Mouse (Mus musculus) WW6 (cell line): ENCODE results near the gene Slc17a9.
A peak's percentile ranks its signal among the peaks of the same experiment; 100 is the strongest.

ENCODE experiments used
- DNase-seq: peaks from one replicate; pipeline ENCODE4 v3.0.0-alpha.2; 2013; ENCODE audit warnings: low read depth, low spot score

Gene Slc17a9

GRCm38 (mm10) chr2:180724585-180725413 is at the start of gene Slc17a9:
Gene Slc17a9 (plus strand): TSS chr2:180725263.
- no peak for DNase-seq

DNA sequence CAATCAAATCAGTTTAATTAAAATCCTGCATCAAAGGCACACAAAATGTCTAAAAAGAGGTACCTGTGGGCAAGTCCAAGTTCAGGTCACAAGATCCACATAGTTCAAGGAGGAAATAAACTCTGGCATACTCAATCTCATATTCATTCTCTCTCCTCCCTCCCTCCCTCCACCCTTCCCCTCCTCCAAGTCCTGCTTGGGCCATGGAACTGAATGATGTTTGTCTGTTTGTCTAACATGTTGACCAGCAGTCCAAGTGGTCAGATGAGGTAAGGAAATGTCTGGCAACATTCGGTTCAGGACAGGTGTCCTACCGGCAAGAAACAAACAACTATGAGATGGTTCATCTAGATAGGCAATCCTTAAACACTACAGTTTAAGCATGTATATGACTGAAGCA is 48.4 kb upstream of the Slc17a9 start:
- no peak for DNase-seq

GRCm38 (mm10) chr2:180678609-180679140 is 46.4 kb upstream of the Slc17a9 start:
- peak; percentile 50 for DNase-seq

DNA sequence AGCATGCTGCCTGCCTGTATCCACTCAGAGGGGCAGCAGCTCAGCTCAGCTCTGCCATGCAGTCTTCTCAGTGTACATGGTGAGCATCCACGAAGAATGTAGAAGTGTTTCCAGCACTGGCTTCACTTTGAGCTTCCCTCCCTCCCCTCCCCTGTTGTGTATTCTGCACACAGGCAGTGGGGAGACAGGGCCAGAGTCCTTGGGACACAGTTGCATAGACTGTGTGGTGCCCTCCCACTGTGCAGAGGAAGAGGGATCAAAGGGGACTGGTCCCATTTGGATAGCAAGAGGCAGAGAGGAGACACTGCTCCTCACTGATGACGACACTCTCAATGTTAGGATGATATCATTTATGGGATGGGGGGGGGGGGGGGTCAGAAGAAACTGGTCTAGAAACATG is 43.8 kb upstream of the Slc17a9 start:
- DNase-seq: no peak

GRCm38 (mm10) chr2:180683524-180683923 is 41.5 kb upstream of the Slc17a9 start:
- no peak for DNase-seq

GRCm38 (mm10) chr2:180684031-180684430 is 41.0 kb upstream of the Slc17a9 start:
- DNase-seq: no peak

GRCm38 (mm10) chr2:180689841-180690240 is 35.2 kb upstream of the Slc17a9 start:
- no peak for DNase-seq

- no peak for DNase-seq
Measured at GRCm38 (mm10) chr2:180692630-180693029, 32.4 kb upstream of the Slc17a9 start.

DNA sequence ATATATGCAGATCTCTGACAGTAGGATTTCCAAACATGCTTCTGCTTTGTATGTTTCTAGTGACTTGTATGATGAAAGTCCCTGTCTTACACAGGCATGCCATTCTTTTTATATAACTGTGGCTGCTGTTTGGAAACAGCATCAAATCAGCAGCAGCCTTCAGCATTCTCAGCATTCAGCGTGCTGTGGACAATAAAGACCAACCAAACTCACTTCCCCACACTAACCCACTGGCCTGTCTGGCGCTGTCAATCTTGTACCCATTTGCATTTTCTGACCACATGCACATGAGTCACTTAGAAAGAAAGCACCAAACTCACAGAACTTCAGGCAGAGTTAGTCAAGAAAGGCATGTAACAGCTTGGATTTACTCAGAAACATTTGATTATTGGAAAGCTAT is 29.9 kb upstream of the Slc17a9 start:
- DNase-seq: no peak

- DNase-seq: no peak
Measured at GRCm38 (mm10) chr2:180700457-180700856, 24.6 kb upstream of the Slc17a9 start.

GRCm38 (mm10) chr2:180701053-180701766 is 23.9 kb upstream of the Slc17a9 start:
- DNase-seq: no peak

DNA sequence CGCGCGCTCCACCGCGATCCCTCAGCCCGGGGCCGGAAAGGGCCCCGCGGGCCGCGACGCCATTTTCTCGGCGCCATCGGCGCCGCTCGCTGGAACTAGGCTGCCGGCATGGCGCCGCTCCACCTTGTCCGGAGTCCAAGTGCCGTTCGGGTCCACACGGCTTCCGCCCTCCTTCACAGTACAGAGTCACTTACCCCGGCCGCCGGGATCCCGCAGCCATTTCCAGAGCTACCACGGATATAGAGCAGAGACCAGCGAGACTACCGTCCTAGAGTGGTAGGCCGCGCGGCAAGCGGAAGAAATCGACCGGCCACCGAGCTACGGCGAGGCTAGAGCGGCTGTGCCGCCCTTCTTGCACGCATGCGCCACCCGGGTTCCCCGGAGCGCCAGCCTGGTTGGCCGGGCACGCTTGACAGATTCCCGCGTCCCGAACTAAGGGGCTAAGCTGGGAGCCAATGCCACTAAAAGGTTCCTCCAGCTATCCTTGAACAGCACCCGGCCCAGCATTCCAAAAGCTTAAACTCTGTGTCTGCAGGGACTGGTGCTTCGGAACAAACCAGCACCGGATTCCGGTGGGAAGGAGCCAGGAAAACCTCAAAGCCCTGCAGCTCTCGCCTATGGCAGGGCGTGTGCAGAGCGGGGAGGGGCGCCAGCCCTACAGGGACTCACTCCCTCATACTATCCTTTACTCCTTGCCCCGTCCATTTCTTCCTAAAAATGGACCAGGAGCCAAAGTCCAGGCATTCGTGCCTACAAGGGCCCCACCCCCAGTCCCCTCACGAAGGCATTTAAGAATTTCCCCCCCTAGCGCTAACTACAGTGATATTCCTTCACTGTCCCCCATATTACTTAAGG is 23.1 kb upstream of the Slc17a9 start:
- DNase-seq: no peak

GRCm38 (mm10) chr2:180702701-180703149 is 22.3 kb upstream of the Slc17a9 start:
- no peak for DNase-seq

DNA sequence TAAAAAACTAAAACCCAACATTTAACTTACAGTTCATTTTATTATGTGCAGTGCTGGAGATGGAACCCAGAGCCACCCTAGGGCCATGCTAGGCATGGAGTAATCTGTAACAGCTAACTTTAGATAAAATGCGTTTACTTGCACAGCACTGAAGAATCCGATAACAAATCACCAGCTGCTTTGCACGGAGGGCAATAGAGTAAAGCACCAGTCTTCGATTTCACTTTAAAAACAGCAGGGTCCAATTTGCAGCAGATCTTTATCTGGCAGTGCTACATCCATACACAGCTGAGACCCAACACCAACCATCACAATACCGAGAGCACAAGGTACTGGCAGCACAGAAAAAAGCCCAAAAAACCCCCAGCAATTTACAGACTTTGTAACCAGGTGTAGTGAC is 21.9 kb upstream of the Slc17a9 start:
- DNase-seq: no peak

GRCm38 (mm10) chr2:180703645-180704359 is 21.3 kb upstream of the Slc17a9 start:
- DNase-seq: no peak

GRCm38 (mm10) chr2:180704591-180704990 is 20.5 kb upstream of the Slc17a9 start:
- DNase-seq: no peak

DNA sequence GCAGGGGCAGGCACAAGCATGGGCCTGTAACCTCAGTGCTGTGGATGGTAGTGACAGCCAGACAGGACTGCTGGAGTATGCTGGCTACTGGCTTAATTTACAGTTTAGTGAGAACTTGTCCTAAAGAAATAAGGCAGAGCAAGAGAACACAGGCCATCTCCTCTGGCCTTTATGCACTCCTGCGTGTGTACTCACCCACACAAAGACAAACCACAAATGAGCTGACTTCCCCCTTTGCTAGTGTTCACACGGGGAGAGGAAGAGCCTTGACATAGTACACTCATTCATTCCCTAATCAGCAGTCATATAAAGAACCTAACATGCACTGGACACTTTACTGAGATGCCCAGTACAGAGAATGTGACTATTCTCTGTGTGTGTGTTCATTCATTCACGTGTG is 20.0 kb upstream of the Slc17a9 start:
- DNase-seq: no peak

DNA sequence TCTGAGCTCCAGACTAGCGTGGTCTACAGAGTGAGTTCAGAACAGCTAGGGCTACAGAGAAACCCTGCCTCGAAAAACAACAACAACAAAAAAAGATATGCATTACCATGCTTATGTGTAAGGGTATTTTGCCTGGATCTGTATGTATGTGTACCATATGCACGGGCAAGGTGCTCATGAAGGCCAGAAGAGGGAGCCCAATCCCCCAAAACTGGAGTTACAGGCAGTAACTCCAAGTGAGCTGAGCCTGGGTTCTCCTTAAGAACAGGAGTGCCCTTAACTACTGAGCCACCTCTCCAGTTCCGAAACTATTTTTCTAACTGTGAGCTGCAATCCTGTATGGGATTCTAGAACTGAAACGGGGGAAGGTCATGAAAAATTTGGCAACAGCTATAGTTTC is 19.1 kb upstream of the Slc17a9 start:
- no peak for DNase-seq

GRCm38 (mm10) chr2:180709023-180709922 is 15.8 kb upstream of the Slc17a9 start:
- no peak for DNase-seq

- peak; percentile 94 for DNase-seq
Measured at GRCm38 (mm10) chr2:180709923-180710272, 15.2 kb upstream of the Slc17a9 start, which contains the start of the genes Dido1 and Gid8. Gene Dido1 (minus strand): TSS chr2:180709999. Gene Gid8 (plus strand): TSS chr2:180710117.
